Mouse (Mus musculus) kidney, embryonic 16.5 days (tissue): ENCODE results near the gene Rai1. TPM values are rescaled to one million over a fixed set of nuclear protein-coding genes. Genes with fewer than 3 reads are reported as not detected.
A peak's percentile ranks its signal among the peaks of the same experiment; 100 is the strongest.

Experiments
- ATAC-seq: fragments of 200-750 bp; cut with Nextera tagmentation; 2 replicates; pipeline ENCODE4 v1.8.0; 2017; ENCODE audit warnings: moderate TSS enrichment; ENCODE audit not compliant: low FRiP score, low TSS enrichment
- H3K27ac ChIP-seq: fragments of 300-500 bp; sonication (generic); 2 replicates; pipeline ENCODE4 v1.5.1; 2014; ENCODE audit warnings: low read length
- H3K27me3 ChIP-seq: fragments of 300-500 bp; sonication (generic); 2 replicates; pipeline ENCODE4 v1.6.1; 2014; ENCODE audit warnings: low read length, control low read depth, mixed read lengths; ENCODE audit not compliant: insufficient read depth
- H3K36me3 ChIP-seq: fragments of 300-500 bp; sonication (generic); 2 replicates; pipeline ENCODE4 v1.6.1; 2014; ENCODE audit warnings: low read length, control low read depth, mixed read lengths; ENCODE audit not compliant: insufficient read depth
- H3K4me1 ChIP-seq: fragments of 300-500 bp; sonication (generic); 2 replicates; pipeline ENCODE4 v1.6.1; 2014; ENCODE audit warnings: low read length, control low read depth, mixed read lengths; ENCODE audit not compliant: insufficient read depth
- H3K4me2 ChIP-seq: fragments of 300-500 bp; sonication (generic); replicated peaks from 2 replicates; pipeline ENCODE4 v1.6.1; 2014; ENCODE audit warnings: low read depth, low read length
- H3K4me3 ChIP-seq: fragments of 300-500 bp; sonication (generic); 2 replicates; pipeline ENCODE4 v1.5.1; 2014; ENCODE audit warnings: mild to moderate bottlenecking, low read length
- H3K9ac ChIP-seq: fragments of 300-500 bp; sonication (generic); replicated peaks from 2 replicates; pipeline ENCODE4 v1.6.1; 2014; ENCODE audit warnings: low read length
- H3K9me3 ChIP-seq: fragments of 300-500 bp; sonication (generic); 2 replicates; pipeline ENCODE4 v1.6.1; 2016; ENCODE audit warnings: low read length, control low read depth
- WGBS: fragments of 180-500 bp; shearing (Covaris S2); extraction: QIAGEN DNeasy Blood & Tissue Kit; methylation state at CpG from one replicate; pipeline ENCODE4 v1.1.7; 2014; 5-methylcytosine and 5-hydroxymethylcytosine counted together
- polyA plus RNA-seq: library from polyadenylated mRNA; unstranded; fragments of >200 nt; fragmentation: Nextera tagmentation; extraction: Ambion mirVana; gene quantifications from 2 replicates; pipeline ENCODE4 v1.2.1, GENCODE M21; 2015

Gene Rai1
- polyA plus RNA-seq, 1 experiment from 2014 or later = 21.5 TPM

DNA sequence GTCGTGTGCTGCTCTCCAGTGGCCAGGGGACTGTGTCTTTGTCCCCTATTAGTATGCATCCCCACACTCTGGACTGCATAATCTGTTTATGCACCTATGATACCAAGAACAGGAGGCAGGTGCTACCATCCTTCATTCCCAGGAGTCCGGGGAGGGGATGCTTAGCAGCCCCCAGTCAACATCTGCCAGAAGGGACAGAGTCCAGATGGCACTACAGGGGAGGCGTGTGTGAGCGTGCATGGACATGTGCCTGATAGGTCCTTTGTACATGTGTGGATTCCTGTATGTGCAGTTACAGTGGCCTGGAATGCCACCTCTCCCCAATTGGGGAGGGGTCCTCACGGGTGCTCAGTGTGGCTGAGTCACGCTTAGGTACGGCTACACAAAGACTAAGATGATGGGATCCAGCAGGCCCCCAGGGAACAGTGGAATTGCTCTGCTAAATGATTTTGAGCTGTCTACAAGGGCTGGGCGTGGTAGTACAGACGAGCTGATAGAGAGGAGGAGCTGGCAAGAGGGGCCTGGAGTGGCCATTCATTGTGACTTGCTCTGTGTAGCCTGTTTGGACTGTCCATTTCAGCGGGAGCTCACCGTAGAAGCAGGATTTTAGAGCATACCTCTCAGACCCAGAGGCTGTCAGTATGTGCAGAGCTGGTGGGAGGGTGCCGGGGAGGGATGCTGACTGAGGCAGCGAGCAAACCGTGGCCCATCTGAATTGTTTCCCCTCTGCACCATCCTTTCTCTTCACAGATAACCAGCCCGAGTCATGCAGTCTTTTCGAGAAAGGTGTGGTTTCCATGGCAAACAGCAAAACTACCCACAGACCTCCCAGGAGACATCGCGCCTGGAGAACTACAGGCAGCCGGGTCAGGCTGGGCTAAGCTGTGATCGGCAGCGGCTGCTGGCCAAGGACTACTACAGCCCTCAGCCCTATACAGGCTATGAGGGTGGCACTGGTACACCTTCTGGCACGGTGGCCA is 79.8 kb downstream of the Rai1 start:
- ATAC-seq = no peak
- H3K36me3 ChIP-seq = peaks cover 42% of the 10 kb centered on the region
- H3K4me2 ChIP-seq = no peak overlapping the region

DNA sequence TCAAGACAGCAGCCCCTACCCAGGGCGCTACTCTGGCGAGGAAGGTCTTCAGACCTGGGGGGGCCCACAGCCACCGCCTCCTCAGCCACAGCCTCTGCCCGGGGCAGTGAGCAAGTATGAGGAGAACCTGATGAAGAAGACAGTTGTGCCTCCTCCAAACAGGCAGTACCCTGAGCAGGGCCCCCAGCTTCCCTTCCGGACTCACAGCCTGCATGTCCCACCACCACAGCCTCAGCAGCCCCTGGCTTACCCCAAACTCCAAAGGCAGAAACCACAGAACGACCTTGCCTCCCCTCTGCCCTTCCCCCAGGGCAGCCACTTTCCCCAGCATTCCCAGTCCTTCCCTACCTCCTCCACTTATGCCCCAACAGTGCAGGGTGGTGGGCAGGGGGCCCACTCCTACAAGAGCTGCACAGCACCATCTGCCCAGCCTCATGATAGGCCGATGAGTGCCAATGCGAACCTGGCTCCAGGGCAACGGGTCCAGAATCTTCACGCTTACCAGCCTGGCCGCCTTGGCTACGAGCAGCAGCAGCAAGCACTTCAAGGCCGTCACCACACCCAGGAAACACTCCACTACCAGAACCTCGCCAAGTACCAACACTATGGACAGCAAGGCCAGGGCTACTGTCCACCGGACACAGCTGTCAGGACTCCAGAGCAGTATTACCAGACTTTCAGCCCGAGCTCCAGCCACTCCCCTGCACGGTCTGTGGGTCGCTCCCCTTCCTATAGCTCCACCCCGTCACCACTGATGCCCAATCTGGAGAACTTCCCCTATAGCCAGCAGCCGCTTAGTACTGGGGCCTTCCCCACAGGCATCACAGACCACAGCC is 80.8 kb downstream of the Rai1 start:
- Histone ChIP-seq H3K36me3 (peaks cover 50% of the 10 kb centered on the region), H3K4me1 (peaks cover 38% of the 10 kb centered on the region), H3K9ac (no peak overlapping the region), H3K27ac (no peak overlapping the region), H3K4me2 (no peak overlapping the region), H3K27me3 (no peaks in the 10 kb centered on the region), H3K9me3 (no peaks in the 10 kb centered on the region), H3K4me3 (no peak overlapping the region)
- 70% methylated on average over 20 of the region's 20 CpGs for WGBS
- peak; percentile 24; the same call in 1 of the 2 replicates for ATAC-seq

More for the DNA sequence above, 79.8 kb downstream of the Rai1 start:
- Histone ChIP-seq H3K9ac (no peak overlapping the region), H3K27me3 (no peaks in the 10 kb centered on the region), H3K27ac (no peak overlapping the region), H3K9me3 (no peaks in the 10 kb centered on the region), H3K4me3 (no peak overlapping the region), H3K4me1 (peaks cover 38% of the 10 kb centered on the region)
- WGBS = 63% methylated on average over 22 of the region's 22 CpGs

DNA sequence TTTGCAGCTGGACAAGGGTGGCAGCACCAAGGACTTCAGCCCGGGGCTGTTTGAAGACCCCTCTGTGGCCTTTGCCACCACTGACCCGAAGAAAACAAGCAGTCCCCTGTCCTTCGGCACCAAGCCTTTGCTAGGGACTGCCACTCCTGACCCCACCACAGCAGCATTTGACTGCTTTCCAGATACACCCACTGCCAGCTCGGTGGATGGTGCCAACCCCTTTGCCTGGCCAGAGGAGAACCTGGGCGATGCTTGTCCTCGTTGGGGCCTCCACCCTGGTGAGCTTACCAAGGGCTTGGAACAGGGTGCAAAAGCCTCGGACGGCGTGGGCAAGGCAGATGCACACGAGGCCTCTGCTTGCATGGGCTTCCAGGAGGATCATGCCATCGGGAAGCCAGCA is 82.3 kb downstream of the Rai1 start:
- Histone ChIP-seq H3K4me3 (no peak overlapping the region), H3K27ac (no peak overlapping the region), H3K4me2 (no peak overlapping the region), H3K9me3 (no peaks in the 10 kb centered on the region), H3K36me3 (peaks cover 59% of the 10 kb centered on the region), H3K4me1 (peaks cover 30% of the 10 kb centered on the region), H3K9ac (no peak overlapping the region), H3K27me3 (no peaks in the 10 kb centered on the region)
- 84% methylated on average over 11 of the region's 11 CpGs for WGBS
- ATAC-seq = no peak

DNA sequence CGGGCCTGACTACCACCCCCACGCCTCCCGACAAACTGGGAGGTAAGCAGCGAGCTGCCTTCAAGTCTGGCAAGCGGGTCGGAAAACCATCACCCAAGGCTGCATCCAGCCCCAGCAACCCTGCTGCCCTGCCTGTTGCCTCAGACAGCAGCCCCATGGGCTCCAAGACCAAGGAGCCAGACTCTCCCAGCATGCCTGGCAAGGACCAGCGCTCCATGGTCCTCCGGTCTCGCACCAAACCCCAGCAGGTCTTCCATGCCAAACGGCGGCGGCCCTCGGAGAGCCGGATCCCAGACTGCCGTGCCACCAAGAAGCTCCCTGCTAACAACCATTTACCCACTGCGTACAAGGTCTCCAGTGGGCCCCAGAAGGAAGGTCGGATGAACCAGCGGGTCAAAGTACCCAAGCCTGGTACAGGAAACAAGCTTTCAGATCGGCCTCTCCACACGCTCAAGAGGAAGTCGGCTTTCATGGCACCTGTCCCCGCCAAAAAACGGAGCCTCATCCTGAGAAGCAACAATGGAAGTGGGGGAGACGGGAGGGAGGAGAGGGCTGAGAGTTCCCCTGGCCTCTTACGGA is 83.6 kb downstream of the Rai1 start:
- Histone ChIP-seq H3K36me3 (peaks cover 59% of the 10 kb centered on the region), H3K4me2 (no peak overlapping the region), H3K4me1 (peaks cover 21% of the 10 kb centered on the region), H3K9me3 (no peaks in the 10 kb centered on the region), H3K9ac (no peak overlapping the region), H3K27ac (no peak overlapping the region), H3K27me3 (no peaks in the 10 kb centered on the region), H3K4me3 (no peak overlapping the region)
- no peak for ATAC-seq
- WGBS = 90% methylated on average over 25 of the region's 25 CpGs

DNA sequence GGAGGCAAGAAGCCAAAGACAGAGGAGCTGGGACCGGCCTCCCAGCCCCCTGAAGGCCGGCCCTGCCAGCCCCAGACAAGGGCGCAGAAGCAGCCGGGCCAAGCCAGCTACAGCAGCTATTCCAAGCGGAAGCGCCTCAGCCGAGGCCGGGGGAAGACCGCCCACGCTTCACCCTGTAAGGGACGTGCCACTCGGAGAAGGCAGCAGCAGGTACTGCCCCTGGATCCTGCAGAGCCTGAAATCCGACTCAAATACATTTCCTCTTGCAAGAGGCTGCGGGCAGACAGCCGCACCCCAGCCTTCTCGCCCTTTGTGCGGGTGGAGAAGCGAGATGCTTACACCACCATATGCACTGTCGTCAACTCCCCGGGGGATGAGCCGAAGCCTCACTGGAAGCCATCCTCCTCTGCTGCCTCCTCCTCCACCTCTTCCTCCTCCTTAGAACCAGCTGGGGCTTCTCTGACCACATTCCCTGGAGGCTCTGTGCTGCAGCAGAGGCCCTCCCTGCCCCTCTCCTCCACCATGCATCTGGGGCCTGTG is 84.8 kb downstream of the Rai1 start:
- peaks cover 13% of the 10 kb centered on the region for H3K4me1 ChIP-seq
- 62% methylated on average over 21 of the region's 21 CpGs for WGBS
- no peaks in the 10 kb centered on the region for H3K27me3 ChIP-seq
- H3K36me3 ChIP-seq = peaks cover 69% of the 10 kb centered on the region
- H3K9me3 ChIP-seq = peaks cover 4% of the 10 kb centered on the region
- no peak overlapping the region for H3K4me3 ChIP-seq
- H3K4me2 ChIP-seq = no peak overlapping the region
- peak overlapping the region; percentile 61; the same call in 1 of the 2 replicates for H3K27ac ChIP-seq
- H3K9ac ChIP-seq = 0 out of 2 replicates have a peak overlapping the region, but pooled peaks have one; percentile 9
- peak; percentile 47; the same call in 1 of the 2 replicates for ATAC-seq

DNA sequence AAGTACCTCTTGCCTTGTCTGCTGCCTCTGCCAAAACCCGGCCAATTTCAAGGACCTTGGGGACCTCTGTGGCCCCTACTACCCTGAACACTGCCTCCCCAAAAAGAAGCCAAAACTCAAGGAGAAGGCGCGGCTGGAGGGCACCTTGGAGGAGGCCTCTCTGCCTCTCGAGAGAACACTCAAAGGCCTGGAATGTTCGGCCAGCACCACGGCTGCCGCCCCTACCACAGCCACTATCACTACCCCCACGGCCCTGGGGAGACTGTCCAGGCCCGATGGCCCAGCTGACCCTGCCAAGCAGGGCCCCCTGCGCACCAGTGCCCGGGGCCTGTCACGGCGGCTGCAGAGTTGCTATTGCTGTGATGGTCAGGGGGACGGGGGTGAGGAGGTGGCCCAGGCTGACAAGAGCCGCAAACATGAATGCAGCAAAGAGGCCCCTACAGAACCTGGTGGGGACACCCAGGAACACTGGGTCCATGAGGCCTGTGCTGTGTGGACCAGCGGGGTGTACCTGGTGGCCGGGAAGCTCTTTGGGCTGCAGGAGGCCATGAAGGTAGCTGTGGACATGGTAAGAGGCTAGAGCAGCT is 85.3 kb downstream of the Rai1 start:
- ATAC-seq = no peak
- no peaks in the 10 kb centered on the region for H3K27me3 ChIP-seq
- peaks cover 75% of the 10 kb centered on the region for H3K36me3 ChIP-seq
- WGBS = 84% methylated on average over 17 of the region's 17 CpGs
- no peak overlapping the region for H3K9ac ChIP-seq
- peaks cover 10% of the 10 kb centered on the region for H3K9me3 ChIP-seq
- H3K4me3 ChIP-seq = no peak overlapping the region
- peak overlapping the region; percentile 61; the same call in 1 of the 2 replicates for H3K27ac ChIP-seq
- peaks cover 7% of the 10 kb centered on the region for H3K4me1 ChIP-seq
- H3K4me2 ChIP-seq = no peak overlapping the region

DNA sequence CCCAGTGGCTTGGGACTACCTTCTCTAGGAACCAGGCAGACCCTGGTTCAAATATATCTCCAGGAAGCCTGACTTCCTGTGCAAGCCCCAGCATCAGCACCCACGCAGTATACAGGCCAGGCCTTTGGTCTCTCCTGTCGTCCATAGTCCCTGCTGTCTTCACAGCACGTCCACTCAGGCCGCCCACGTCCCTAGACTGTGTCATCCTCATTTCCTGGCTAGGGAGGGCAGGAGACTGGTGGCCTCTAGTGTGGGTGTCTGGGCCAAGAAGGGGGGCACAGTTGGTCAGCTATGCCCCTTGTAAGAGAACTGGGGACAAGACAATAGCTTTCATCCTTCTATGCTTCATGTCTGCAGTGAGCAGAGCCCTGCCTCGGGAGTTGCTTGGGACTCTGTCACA is 87.7 kb downstream of the Rai1 start:
- no peaks in the 10 kb centered on the region for H3K4me1 ChIP-seq
- ATAC-seq = no peak
- no peak overlapping the region for H3K27ac ChIP-seq
- no peak overlapping the region for H3K4me2 ChIP-seq
- no peak overlapping the region for H3K4me3 ChIP-seq
- H3K9me3 ChIP-seq = peaks cover 10% of the 10 kb centered on the region
- H3K9ac ChIP-seq = no peak overlapping the region
- 71% methylated on average over 6 of the region's 6 CpGs for WGBS
- no peaks in the 10 kb centered on the region for H3K27me3 ChIP-seq
- peaks cover 56% of the 10 kb centered on the region for H3K36me3 ChIP-seq

DNA sequence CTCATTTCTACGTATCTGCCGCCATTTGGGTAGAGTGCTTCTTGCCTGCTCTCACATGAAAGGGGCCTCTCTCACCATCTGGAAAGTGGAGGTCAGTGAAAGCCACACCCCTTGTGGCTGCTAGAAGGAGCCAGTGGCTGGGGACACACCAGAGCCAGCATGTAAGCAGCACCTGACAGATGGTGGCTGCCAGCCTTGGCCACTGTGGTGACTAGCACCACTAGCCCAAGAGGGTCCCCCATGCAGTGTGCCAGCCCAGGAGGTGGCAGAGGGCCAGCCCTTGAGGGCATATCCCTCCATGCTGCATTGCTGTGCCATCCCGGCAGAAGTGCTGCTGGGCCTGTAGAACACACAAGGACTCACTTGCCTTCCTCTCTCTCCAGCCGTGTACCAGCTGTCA is 88.7 kb downstream of the Rai1 start:
- peaks cover 10% of the 10 kb centered on the region for H3K9me3 ChIP-seq
- H3K36me3 ChIP-seq = peaks cover 55% of the 10 kb centered on the region
- H3K4me3 ChIP-seq = no peak overlapping the region
- no peak overlapping the region for H3K9ac ChIP-seq
- H3K4me1 ChIP-seq = no peaks in the 10 kb centered on the region
- no peak overlapping the region for H3K4me2 ChIP-seq
- WGBS = 78% methylated on average over 4 of the region's 4 CpGs
- no peaks in the 10 kb centered on the region for H3K27me3 ChIP-seq
- H3K27ac ChIP-seq = no peak overlapping the region
- no peak for ATAC-seq

DNA sequence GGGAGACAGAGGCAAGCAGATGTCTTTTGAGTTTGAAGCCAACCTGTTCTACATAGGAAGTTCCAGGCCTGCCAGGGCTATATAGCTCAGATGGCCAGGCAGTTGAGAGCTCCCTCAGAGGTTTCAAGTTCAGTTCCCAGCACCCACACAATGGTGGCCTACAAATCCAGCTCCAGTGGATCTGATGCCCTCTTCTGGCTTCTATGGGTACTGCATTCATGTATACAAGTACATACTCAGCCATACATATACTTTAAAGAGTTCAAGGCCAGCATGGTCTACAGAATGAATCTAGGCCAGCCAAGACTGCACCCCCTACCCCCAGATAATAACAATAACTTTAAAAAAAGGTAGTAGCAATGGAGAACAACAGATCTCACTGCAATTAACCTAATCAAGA is 90.3 kb downstream of the Rai1 start:
- Histone ChIP-seq H3K27me3 (no peaks in the 10 kb centered on the region), H3K9ac (no peak overlapping the region), H3K4me1 (peaks cover 4% of the 10 kb centered on the region; the same call in 1 of the 2 replicates), H3K36me3 (peaks cover 45% of the 10 kb centered on the region), H3K27ac (no peak overlapping the region), H3K4me2 (no peak overlapping the region), H3K4me3 (no peak overlapping the region), H3K9me3 (peaks cover 10% of the 10 kb centered on the region)
- ATAC-seq = no peak
